Mouse (Mus musculus): ENCODE data around the gene Pip.

The Pip gene

DNA sequence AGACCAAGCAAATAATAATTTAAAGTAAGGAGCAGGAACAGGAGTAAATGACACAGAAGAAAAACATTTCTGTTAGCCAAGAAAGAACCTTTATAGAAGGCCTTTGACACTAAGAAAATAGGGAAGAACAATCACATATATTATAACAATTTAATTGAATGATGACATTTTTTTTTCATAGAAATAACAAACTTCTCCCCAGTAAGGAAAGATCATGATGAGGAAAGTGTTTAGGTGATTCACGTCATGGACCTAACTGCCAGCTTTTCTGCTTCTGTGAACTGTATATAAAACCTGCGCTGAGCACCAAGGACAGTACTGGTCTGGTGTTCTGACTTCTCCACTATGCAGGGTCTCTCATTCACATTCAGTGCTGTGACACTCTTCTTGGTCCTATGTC lies at the start of gene Pip:
Gene Pip (plus strand): TSS at position 301 of the 400 bp plus-strand sequence.
- in situ Hi-C loops (cut with MboI; ENCODE audit: low pct_unique_long_range_greater_than_20kb in 1 of 2, low sequenced_read_pairs in 2 of 2, unreplicated experiment in 1 of 2): no loop called here

DNA sequence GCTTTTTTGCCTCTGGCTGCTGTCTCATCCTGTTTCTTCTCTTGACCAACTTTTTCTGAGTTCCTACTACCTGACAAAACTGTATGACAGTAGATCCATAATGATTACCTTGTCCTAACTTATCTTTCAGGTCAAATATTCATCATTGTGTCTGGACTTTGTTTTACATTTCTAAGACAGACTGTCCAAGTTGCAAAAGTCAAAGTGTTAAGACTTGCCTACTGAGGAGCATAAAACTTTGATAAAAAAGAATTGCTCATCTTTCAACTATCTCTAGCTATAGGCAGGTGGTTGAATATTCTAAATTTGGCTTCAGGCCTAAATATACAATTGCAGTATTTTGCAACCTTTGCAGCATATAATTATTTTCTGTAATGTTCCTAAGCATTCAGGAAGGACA lies 23.2 kb upstream of the Pip start:
- in situ Hi-C loops (cut with MboI; ENCODE audit: low pct_unique_long_range_greater_than_20kb in 1 of 2, low sequenced_read_pairs in 2 of 2, unreplicated experiment in 1 of 2): no loop called here

DNA sequence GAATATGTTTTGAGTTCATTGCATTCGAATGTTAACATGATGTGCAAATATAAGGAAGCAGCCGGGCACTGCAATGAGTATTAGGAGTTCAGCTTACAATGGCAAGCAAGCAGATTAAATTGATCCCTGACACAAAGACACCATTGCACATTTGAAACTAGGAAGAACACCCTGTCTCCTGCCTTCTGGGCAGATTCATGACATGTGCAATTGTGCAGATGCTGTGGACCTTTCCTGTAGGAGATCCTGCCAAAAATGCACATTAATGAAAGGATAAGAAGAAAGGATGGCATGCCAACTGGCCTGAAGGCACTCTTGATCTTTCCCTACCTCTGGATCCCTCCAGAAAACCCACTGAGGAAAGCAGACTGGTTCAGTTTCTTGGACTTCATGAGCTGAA lies 17.8 kb upstream of the Pip start:
- in situ Hi-C loops (cut with MboI; ENCODE audit: low pct_unique_long_range_greater_than_20kb in 1 of 2, low sequenced_read_pairs in 2 of 2, unreplicated experiment in 1 of 2): no loop called here

DNA sequence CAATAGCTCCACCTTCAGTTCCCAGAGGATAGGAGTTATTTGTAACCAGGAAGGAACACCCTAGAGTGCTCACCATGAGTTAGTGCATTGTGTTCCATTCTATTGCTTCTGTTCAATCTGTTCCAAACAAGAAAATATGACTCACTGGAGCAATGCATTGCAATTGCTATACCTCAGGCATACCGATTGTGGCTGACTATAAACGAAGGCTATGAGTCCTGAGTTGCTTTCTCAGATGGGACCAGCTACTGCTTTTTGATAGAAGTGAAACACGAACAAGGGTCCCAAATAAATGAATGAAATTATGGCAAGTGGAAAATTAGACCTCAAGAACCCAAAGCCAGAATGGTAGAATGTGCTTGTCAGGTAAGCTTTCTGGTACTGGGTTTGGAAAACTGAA lies 5.4 kb downstream of the Pip start, which contains the start of gene Sval2:
Gene Sval2 (plus strand): TSS at position 301 of the 400 bp plus-strand sequence.
- in situ Hi-C loops (cut with MboI; ENCODE audit: low pct_unique_long_range_greater_than_20kb in 1 of 2, low sequenced_read_pairs in 2 of 2, unreplicated experiment in 1 of 2): no loop called here

DNA sequence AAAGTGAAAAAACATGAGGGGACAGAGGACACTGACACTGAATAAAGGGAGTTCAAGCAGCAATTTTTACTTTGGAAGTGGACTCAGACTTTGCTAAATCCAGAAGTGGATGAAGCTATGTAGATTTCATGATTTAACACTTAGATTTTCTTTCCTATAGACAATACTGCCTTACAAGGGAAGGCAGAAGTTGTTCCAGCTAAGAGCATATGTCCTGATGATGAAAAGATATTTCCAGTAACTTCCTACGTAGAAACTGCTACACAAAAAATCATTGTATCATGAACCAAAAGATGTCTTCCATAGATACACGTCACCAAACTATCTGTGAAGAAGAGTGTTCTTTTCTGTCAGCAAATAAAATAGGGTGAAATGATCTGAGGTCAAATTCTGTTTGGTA lies 16.7 kb downstream of the Pip start:
- in situ Hi-C loops (cut with MboI; ENCODE audit: low pct_unique_long_range_greater_than_20kb in 1 of 2, low sequenced_read_pairs in 2 of 2, unreplicated experiment in 1 of 2): no loop called here

Data from mouse embryonic stem cell (cell line).